Mouse (Mus musculus) midbrain, embryonic 16.5 days (tissue): ENCODE data around the gene Prkcq. TPM values are rescaled to one million over a fixed set of nuclear protein-coding genes. Genes with fewer than 3 reads are reported as not detected.

Experiments
- ATAC-seq: fragments of 200-750 bp; cut with Nextera tagmentation; 2 replicates; pipeline ENCODE4 v1.8.0; 2017; ENCODE audit warnings: moderate TSS enrichment
- H3K27ac ChIP-seq: fragments of 300-500 bp; sonication (generic); 2 replicates; pipeline ENCODE4 v1.5.1; 2014; ENCODE audit warnings: mild to moderate bottlenecking, low read length, mixed read lengths
- H3K27me3 ChIP-seq: fragments of 300-500 bp; sonication (generic); 2 replicates; pipeline ENCODE4 v1.6.1; 2014; ENCODE audit warnings: low read depth, low read length, mixed read lengths; ENCODE audit not compliant: control insufficient read depth, insufficient read depth
- H3K36me3 ChIP-seq: fragments of 300-500 bp; sonication (generic); 2 replicates; pipeline ENCODE4 v1.6.1; 2014; ENCODE audit warnings: mild to moderate bottlenecking, low read length, moderate library complexity, mixed read lengths; ENCODE audit not compliant: control insufficient read depth, insufficient read depth
- H3K4me1 ChIP-seq: fragments of 300-500 bp; sonication (generic); 2 replicates; pipeline ENCODE4 v1.6.1; 2014; ENCODE audit warnings: mild to moderate bottlenecking, low read length, mixed read lengths; ENCODE audit not compliant: control insufficient read depth, insufficient read depth
- H3K4me2 ChIP-seq: fragments of 300-500 bp; sonication (generic); 2 replicates; pipeline ENCODE4 v1.6.1; 2014; ENCODE audit warnings: mild to moderate bottlenecking, low read length, mixed read lengths
- H3K4me3 ChIP-seq: fragments of 300-500 bp; sonication (generic); 2 replicates; pipeline ENCODE4 v1.5.1; 2014; ENCODE audit warnings: low read depth, mild to moderate bottlenecking, low read length, moderate library complexity, mixed read lengths
- H3K9ac ChIP-seq: fragments of 300-500 bp; sonication (generic); 2 replicates; pipeline ENCODE4 v1.6.1; 2014; ENCODE audit warnings: low read depth, low read length, mixed read lengths
- H3K9me3 ChIP-seq: fragments of 300-500 bp; sonication (generic); replicated peaks from 2 replicates; pipeline ENCODE4 v1.6.1; 2014; ENCODE audit warnings: mild to moderate bottlenecking, low read length, mixed read lengths; ENCODE audit not compliant: control insufficient read depth, poor library complexity, severe bottlenecking
- WGBS: fragments of 180-500 bp; shearing (Covaris S2); extraction: QIAGEN DNeasy Blood & Tissue Kit; methylation state at CpG from one replicate; pipeline ENCODE4 v1.1.7; 2014; 5-methylcytosine and 5-hydroxymethylcytosine counted together
- polyA plus RNA-seq: library from polyadenylated mRNA; unstranded; fragments of >200 nt; fragmentation: Nextera tagmentation; extraction: Ambion mirVana; gene quantifications from 2 replicates; pipeline ENCODE4 v1.2.1, GENCODE M21; 2015

Prkcq gene
- polyA plus RNA-seq, 1 experiment from 2014 or later: 7.8 TPM

DNA sequence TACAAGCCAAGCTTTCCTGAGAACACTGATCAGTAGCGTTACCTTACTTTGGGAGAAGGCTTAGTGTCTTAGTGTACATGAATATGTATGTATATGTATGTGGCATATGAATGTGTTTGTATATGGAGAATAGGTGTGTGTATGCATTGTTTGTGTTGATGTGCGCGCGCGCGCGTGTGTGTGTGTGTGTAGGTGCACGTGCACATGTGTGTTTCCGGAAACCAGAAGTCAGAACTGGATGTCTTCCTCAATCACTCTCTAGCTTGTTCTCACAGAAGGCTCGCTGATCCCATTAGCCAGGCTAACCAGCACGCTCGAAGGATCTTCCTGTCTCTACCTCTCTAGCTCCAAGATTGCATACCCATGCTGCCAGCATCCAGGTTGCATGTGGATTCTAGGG lies 6.0 kb downstream of the Prkcq start:
- H3K9ac ChIP-seq: no peak overlapping the region
- H3K27me3 ChIP-seq: peaks cover 3% of the 10 kb centered on the region; the same call in 1 of the 2 replicates
- H3K4me2 ChIP-seq: no peak overlapping the region
- H3K36me3 ChIP-seq: no peaks in the 10 kb centered on the region
- no peak overlapping the region for H3K4me3 ChIP-seq
- H3K27ac ChIP-seq: no peak overlapping the region
- no peaks in the 10 kb centered on the region for H3K9me3 ChIP-seq
- ATAC-seq: no peak
- peaks cover 5% of the 10 kb centered on the region for H3K4me1 ChIP-seq
- WGBS: 96% methylated on average over 12 of the region's 12 CpGs

GRCm38 (mm10) chr2:11181510-11181909 lies 9.6 kb downstream of the Prkcq start:
- H3K4me2 ChIP-seq: no peak overlapping the region
- H3K27me3 ChIP-seq: no peaks in the 10 kb centered on the region
- no peak for ATAC-seq
- no peak overlapping the region for H3K27ac ChIP-seq
- H3K9me3 ChIP-seq: no peaks in the 10 kb centered on the region
- H3K4me3 ChIP-seq: no peak overlapping the region
- H3K36me3 ChIP-seq: no peaks in the 10 kb centered on the region
- no peaks in the 10 kb centered on the region for H3K4me1 ChIP-seq
- WGBS: 80% methylated on average over 4 of the region's 4 CpGs
- no peak overlapping the region for H3K9ac ChIP-seq

DNA sequence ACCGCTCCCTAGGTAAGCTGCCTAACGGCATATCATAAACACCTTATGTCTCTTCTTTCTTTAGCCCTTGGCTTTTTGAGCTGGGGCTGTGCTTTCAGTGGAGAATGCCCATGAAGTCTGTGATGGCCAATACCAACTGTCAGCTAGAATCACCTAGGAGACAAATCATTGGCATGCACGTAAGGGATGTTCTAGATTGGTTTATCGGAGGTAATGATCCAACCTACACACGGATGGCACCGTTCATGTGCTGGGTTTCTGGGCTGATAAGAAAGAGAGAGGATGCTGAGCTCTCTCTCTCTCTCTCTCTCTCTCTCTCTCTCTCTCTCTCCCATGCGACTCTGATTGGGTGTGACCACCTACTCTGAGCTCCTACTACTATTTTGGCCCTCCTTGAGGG lies 10.2 kb downstream of the Prkcq start:
- Histone ChIP-seq H3K4me3 (no peak overlapping the region), H3K4me2 (no peak overlapping the region), H3K27me3 (no peaks in the 10 kb centered on the region), H3K9ac (no peak overlapping the region), H3K27ac (no peak overlapping the region), H3K4me1 (no peaks in the 10 kb centered on the region), H3K36me3 (no peaks in the 10 kb centered on the region), H3K9me3 (no peaks in the 10 kb centered on the region)
- WGBS: 96% methylated on average over 7 of the region's 7 CpGs
- no peak for ATAC-seq

DNA sequence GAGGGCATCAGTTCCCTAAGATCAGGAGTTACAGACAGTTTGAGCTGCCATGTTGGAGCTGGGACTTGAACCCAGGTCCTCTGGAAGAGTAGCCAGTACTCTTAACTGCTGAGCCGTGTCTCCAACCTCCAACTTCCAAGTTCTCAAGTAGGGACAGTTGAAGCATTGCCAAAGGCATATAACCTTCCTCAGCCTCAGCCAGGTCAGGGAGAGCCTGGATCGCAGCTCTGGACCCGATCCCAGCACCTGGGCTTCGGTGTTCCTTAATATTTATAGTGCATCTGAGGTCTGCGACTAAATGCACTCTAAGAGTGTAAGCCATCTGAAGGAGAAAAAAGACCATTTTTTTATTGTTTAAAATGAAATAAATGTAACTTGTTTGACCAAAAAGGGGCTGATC lies 12.1 kb downstream of the Prkcq start:
- Histone ChIP-seq H3K27me3 (no peaks in the 10 kb centered on the region), H3K36me3 (no peaks in the 10 kb centered on the region), H3K9ac (no peak overlapping the region), H3K9me3 (no peaks in the 10 kb centered on the region), H3K4me2 (no peak overlapping the region), H3K27ac (no peak overlapping the region), H3K4me3 (no peak overlapping the region), H3K4me1 (no peaks in the 10 kb centered on the region)
- ATAC-seq: no peak
- WGBS: 92% methylated on average over 5 of the region's 5 CpGs

DNA sequence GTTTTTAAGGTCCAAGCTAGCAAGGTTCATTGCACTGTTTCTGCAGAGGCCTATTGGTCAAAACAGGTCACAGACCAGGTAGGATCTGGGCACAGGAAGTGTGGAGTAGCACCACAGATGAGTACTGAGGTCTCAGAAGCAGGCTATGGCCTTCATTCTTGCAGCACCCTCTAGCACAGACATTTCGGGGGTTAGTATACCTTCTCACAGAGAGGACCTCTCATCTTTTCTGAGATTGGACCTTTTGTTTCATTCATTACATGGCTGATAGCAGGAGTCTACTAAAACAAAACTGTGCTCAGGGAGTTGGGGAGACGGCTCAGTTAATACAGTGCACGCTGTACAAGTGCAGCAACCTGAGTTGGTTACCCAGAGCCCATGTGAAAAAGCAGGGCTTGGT lies 14.7 kb downstream of the Prkcq start:
- H3K9me3 ChIP-seq: no peaks in the 10 kb centered on the region
- ATAC-seq: no peak
- H3K36me3 ChIP-seq: no peaks in the 10 kb centered on the region
- H3K4me2 ChIP-seq: no peak overlapping the region
- WGBS: 89% methylated on average over 3 of the region's 3 CpGs
- no peaks in the 10 kb centered on the region for H3K27me3 ChIP-seq
- H3K4me1 ChIP-seq: no peaks in the 10 kb centered on the region
- H3K9ac ChIP-seq: no peak overlapping the region
- H3K27ac ChIP-seq: no peak overlapping the region
- no peak overlapping the region for H3K4me3 ChIP-seq

DNA sequence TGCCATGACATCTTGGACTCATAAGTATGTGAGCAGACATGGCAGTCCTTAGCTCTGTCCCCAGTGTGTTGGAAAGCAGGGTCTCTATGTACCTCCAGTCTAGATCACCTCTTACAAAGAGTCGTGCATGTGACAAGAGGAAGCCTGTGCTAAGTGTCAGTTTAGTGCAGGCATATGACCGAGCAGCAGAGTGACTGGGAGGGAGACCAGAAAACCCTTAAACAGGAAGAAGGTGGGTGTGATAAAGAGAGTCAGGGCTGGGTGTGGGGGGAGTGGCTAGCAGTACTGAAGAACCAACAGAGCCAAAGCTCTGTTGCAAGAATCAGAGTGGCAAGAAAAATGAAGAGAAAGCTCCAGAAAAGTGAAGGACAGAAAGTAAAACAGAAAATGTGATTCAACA lies 15.3 kb downstream of the Prkcq start:
- ATAC-seq: no peak

GRCm38 (mm10) chr2:11188279-11188678 lies 16.4 kb downstream of the Prkcq start:
- Histone ChIP-seq H3K36me3 (no peaks in the 10 kb centered on the region), H3K27me3 (no peaks in the 10 kb centered on the region), H3K9me3 (no peaks in the 10 kb centered on the region), H3K9ac (no peak overlapping the region), H3K4me3 (no peak overlapping the region), H3K4me1 (no peaks in the 10 kb centered on the region), H3K4me2 (no peak overlapping the region), H3K27ac (no peak overlapping the region)
- 94% methylated on average over 1 of the region's 1 CpGs for WGBS
- ATAC-seq: no peak

More for the DNA sequence above, 15.3 kb downstream of the Prkcq start:
- H3K9ac ChIP-seq: no peak overlapping the region
- H3K27ac ChIP-seq: no peak overlapping the region
- no peaks in the 10 kb centered on the region for H3K36me3 ChIP-seq
- 76% methylated on average over 2 of the region's 2 CpGs for WGBS
- no peaks in the 10 kb centered on the region for H3K27me3 ChIP-seq
- H3K4me1 ChIP-seq: no peaks in the 10 kb centered on the region
- H3K9me3 ChIP-seq: no peaks in the 10 kb centered on the region
- no peak overlapping the region for H3K4me2 ChIP-seq
- no peak overlapping the region for H3K4me3 ChIP-seq

GRCm38 (mm10) chr2:11189150-11189767 lies 17.4 kb downstream of the Prkcq start:
- H3K9me3 ChIP-seq: no peaks in the 10 kb centered on the region
- H3K4me1 ChIP-seq: no peaks in the 10 kb centered on the region
- H3K27me3 ChIP-seq: no peaks in the 10 kb centered on the region
- ATAC-seq: no peak
- WGBS: 88% methylated on average over 4 of the region's 4 CpGs
- no peak overlapping the region for H3K4me2 ChIP-seq
- H3K36me3 ChIP-seq: no peaks in the 10 kb centered on the region
- H3K9ac ChIP-seq: no peak overlapping the region
- H3K27ac ChIP-seq: no peak overlapping the region
- no peak overlapping the region for H3K4me3 ChIP-seq

- Histone ChIP-seq H3K9ac (no peak overlapping the region), H3K9me3 (no peaks in the 10 kb centered on the region), H3K4me2 (no peak overlapping the region), H3K4me1 (no peaks in the 10 kb centered on the region), H3K27me3 (no peaks in the 10 kb centered on the region), H3K36me3 (no peaks in the 10 kb centered on the region), H3K4me3 (no peak overlapping the region), H3K27ac (no peak overlapping the region)
- ATAC-seq: no peak
- WGBS: 62% methylated on average over 12 of the region's 12 CpGs
These were observed 20.6 kb downstream of the Prkcq start for GRCm38 (mm10) chr2:11192281-11193098.
